Mouse (Mus musculus) stomach, embryonic 16.5 days (tissue): Measurements from ENCODE around the gene Dclk3. TPM values are rescaled to one million over a fixed set of nuclear protein-coding genes. Genes with fewer than 3 reads are reported as not detected.

Source experiments
- ATAC-seq: fragments of 200-750 bp; cut with Nextera tagmentation; 2 replicates; pipeline ENCODE4 v1.8.0; 2017; ENCODE audit warnings: moderate number of reproducible peaks, moderate TSS enrichment; ENCODE audit not compliant: insufficient read depth, low FRiP score
- H3K27ac ChIP-seq: fragments of 300-500 bp; sonication (generic); 2 replicates; pipeline ENCODE4 v1.5.1; 2014; ENCODE audit warnings: low read length
- H3K27me3 ChIP-seq: fragments of 300-500 bp; sonication (generic); 2 replicates; pipeline ENCODE4 v1.6.1; 2014; ENCODE audit warnings: low read length, control low read depth, mixed read lengths; ENCODE audit not compliant: control insufficient read depth, insufficient read depth
- H3K36me3 ChIP-seq: fragments of 300-500 bp; sonication (generic); 2 replicates; pipeline ENCODE4 v1.6.1; 2014; ENCODE audit warnings: low read length; ENCODE audit not compliant: control insufficient read depth, insufficient read depth
- H3K4me1 ChIP-seq: fragments of 300-500 bp; sonication (generic); 2 replicates; pipeline ENCODE4 v1.6.1; 2014; ENCODE audit warnings: low read length, control low read depth, mixed read lengths; ENCODE audit not compliant: control insufficient read depth, insufficient read depth
- H3K4me2 ChIP-seq: fragments of 300-500 bp; sonication (generic); 2 replicates; pipeline ENCODE4 v1.6.1; 2014; ENCODE audit warnings: low read depth, low read length, mixed read lengths
- H3K4me3 ChIP-seq: fragments of 300-500 bp; sonication (generic); replicated peaks from 2 replicates; pipeline ENCODE4 v1.5.1; 2014; ENCODE audit warnings: mild to moderate bottlenecking, low read length
- H3K9ac ChIP-seq: fragments of 300-500 bp; sonication (generic); 2 replicates; pipeline ENCODE4 v1.6.1; 2014; ENCODE audit warnings: low read length
- H3K9me3 ChIP-seq: fragments of 300-500 bp; sonication (generic); replicated peaks from 2 replicates; pipeline ENCODE4 v1.6.1; 2016; ENCODE audit warnings: low read length, control low read depth; ENCODE audit not compliant: control insufficient read depth
- WGBS: fragments of 180-500 bp; shearing (Covaris S2); extraction: QIAGEN DNeasy Blood & Tissue Kit; methylation state at CpG from one replicate; pipeline ENCODE4 v1.1.7; 2014; 5-methylcytosine and 5-hydroxymethylcytosine counted together
- polyA plus RNA-seq: library from polyadenylated mRNA; unstranded; fragments of >200 nt; fragmentation: Nextera tagmentation; extraction: Ambion mirVana; gene quantifications from 2 replicates; pipeline ENCODE4 v1.2.1, GENCODE M21; 2015

The Dclk3 gene
- polyA plus RNA-seq, 1 experiment from 2014 or later: 0.31 TPM

GRCm38 (mm10) chr9:111450853-111451404 lies 12.0 kb downstream of the Dclk3 start:
- no peak overlapping the region for H3K27ac ChIP-seq
- ATAC-seq: no peak
- WGBS: 72% methylated on average over 12 of the region's 12 CpGs

GRCm38 (mm10) chr9:111453895-111454294 lies 15.0 kb downstream of the Dclk3 start:
- Histone ChIP-seq H3K27ac (no peak overlapping the region), H3K36me3 (no peaks in the 10 kb centered on the region), H3K4me1 (no peaks in the 10 kb centered on the region), H3K9ac (no peak overlapping the region), H3K27me3 (no peaks in the 10 kb centered on the region), H3K4me2 (no peak overlapping the region), H3K9me3 (no peaks in the 10 kb centered on the region), H3K4me3 (no peak overlapping the region)
- 70% methylated on average over 3 of the region's 3 CpGs for WGBS
- no peak for ATAC-seq

More at GRCm38 (mm10) chr9:111450853-111451404, 12.0 kb downstream of the Dclk3 start:
- H3K9ac ChIP-seq: no peak overlapping the region
- H3K4me2 ChIP-seq: no peak overlapping the region
- H3K36me3 ChIP-seq: no peaks in the 10 kb centered on the region
- H3K27me3 ChIP-seq: no peaks in the 10 kb centered on the region
- H3K9me3 ChIP-seq: no peaks in the 10 kb centered on the region
- no peaks in the 10 kb centered on the region for H3K4me1 ChIP-seq
- no peak overlapping the region for H3K4me3 ChIP-seq

GRCm38 (mm10) chr9:111457176-111457935 lies 18.5 kb downstream of the Dclk3 start:
- Histone ChIP-seq H3K36me3 (no peaks in the 10 kb centered on the region), H3K9me3 (no peaks in the 10 kb centered on the region), H3K4me1 (0 out of 2 replicates have a peak, but pooled peaks cover 3% of the 10 kb centered on the region), H3K27ac (no peak overlapping the region), H3K9ac (no peak overlapping the region), H3K27me3 (no peaks in the 10 kb centered on the region), H3K4me2 (no peak overlapping the region), H3K4me3 (no peak overlapping the region)
- 77% methylated on average over 10 of the region's 10 CpGs for WGBS
- no peak for ATAC-seq

- Histone ChIP-seq H3K36me3 (no peaks in the 10 kb centered on the region), H3K27ac (no peak overlapping the region), H3K4me2 (no peak overlapping the region), H3K4me3 (no peak overlapping the region), H3K4me1 (0 out of 2 replicates have a peak, but pooled peaks cover 3% of the 10 kb centered on the region), H3K27me3 (no peaks in the 10 kb centered on the region), H3K9ac (no peak overlapping the region), H3K9me3 (no peaks in the 10 kb centered on the region)
- WGBS: 67% methylated on average over 4 of the region's 4 CpGs
- no peak for ATAC-seq
Observed at GRCm38 (mm10) chr9:111457936-111458310, 19.0 kb downstream of the Dclk3 start.

- WGBS: 53% methylated on average over 8 of the region's 8 CpGs
- no peaks in the 10 kb centered on the region for H3K9me3 ChIP-seq
- no peaks in the 10 kb centered on the region for H3K27me3 ChIP-seq
- ATAC-seq: no peak
- no peak overlapping the region for H3K4me2 ChIP-seq
- H3K27ac ChIP-seq: no peak overlapping the region
- no peak overlapping the region for H3K9ac ChIP-seq
- H3K36me3 ChIP-seq: no peaks in the 10 kb centered on the region
- H3K4me1 ChIP-seq: 0 out of 2 replicates have a peak, but pooled peaks cover 3% of the 10 kb centered on the region
- H3K4me3 ChIP-seq: no peak overlapping the region
Observed at GRCm38 (mm10) chr9:111459466-111459865, 20.6 kb downstream of the Dclk3 start.

GRCm38 (mm10) chr9:111460201-111460814 lies 21.4 kb downstream of the Dclk3 start:
- no peaks in the 10 kb centered on the region for H3K27me3 ChIP-seq
- H3K27ac ChIP-seq: no peak overlapping the region
- no peak overlapping the region for H3K4me3 ChIP-seq
- H3K9me3 ChIP-seq: no peaks in the 10 kb centered on the region
- ATAC-seq: no peak
- H3K4me1 ChIP-seq: 0 out of 2 replicates have a peak, but pooled peaks cover 3% of the 10 kb centered on the region
- no peaks in the 10 kb centered on the region for H3K36me3 ChIP-seq
- H3K4me2 ChIP-seq: no peak overlapping the region
- no peak overlapping the region for H3K9ac ChIP-seq
- WGBS: 34% methylated on average over 6 of the region's 6 CpGs

- no peak overlapping the region for H3K27ac ChIP-seq
- H3K9ac ChIP-seq: no peak overlapping the region
- no peaks in the 10 kb centered on the region for H3K27me3 ChIP-seq
- WGBS: 65% methylated on average over 10 of the region's 10 CpGs
- no peak overlapping the region for H3K4me2 ChIP-seq
- no peak overlapping the region for H3K4me3 ChIP-seq
- H3K9me3 ChIP-seq: no peaks in the 10 kb centered on the region
- no peak for ATAC-seq
- H3K36me3 ChIP-seq: no peaks in the 10 kb centered on the region
- 0 out of 2 replicates have a peak, but pooled peaks cover 3% of the 10 kb centered on the region for H3K4me1 ChIP-seq
Observed at GRCm38 (mm10) chr9:111461415-111462103, 22.7 kb downstream of the Dclk3 start.

GRCm38 (mm10) chr9:111465666-111466065 lies 26.8 kb downstream of the Dclk3 start:
- no peak for ATAC-seq
- Histone ChIP-seq H3K27me3 (no peaks in the 10 kb centered on the region), H3K4me2 (no peak overlapping the region), H3K27ac (no peak overlapping the region), H3K36me3 (no peaks in the 10 kb centered on the region), H3K9me3 (no peaks in the 10 kb centered on the region), H3K9ac (no peak overlapping the region), H3K4me1 (no peaks in the 10 kb centered on the region), H3K4me3 (no peak overlapping the region)
- 88% methylated on average over 6 of the region's 6 CpGs for WGBS
